Mouse (Mus musculus) liver, embryonic 11.5 days (tissue): ENCODE data around the gene Ctdnep1. TPM values are rescaled to one million over a fixed set of nuclear protein-coding genes. Genes with fewer than 3 reads are reported as not detected.

Experiments
- ATAC-seq: fragments of 200-750 bp; cut with Nextera tagmentation; replicated peaks from 2 replicates; pipeline ENCODE4 v1.8.0; 2017; ENCODE audit warnings: moderate number of reproducible peaks, mild to moderate bottlenecking, moderate TSS enrichment, moderate library complexity; ENCODE audit not compliant: low FRiP score
- DNase-seq: peaks from one replicate; pipeline ENCODE4 v3.0.0-alpha.2; 2017; ENCODE audit warnings: low spot score
- H3K27ac ChIP-seq: fragments of 300-500 bp; sonication (generic); 2 replicates; pipeline ENCODE4 v1.5.1; 2014; ENCODE audit warnings: mild to moderate bottlenecking, low read depth, low read length, control low read depth
- H3K27me3 ChIP-seq: fragments of 300-500 bp; sonication (generic); replicated peaks from 2 replicates; pipeline ENCODE4 v1.6.1; 2014; ENCODE audit warnings: low read length, mixed read lengths; ENCODE audit not compliant: control insufficient read depth, insufficient read depth
- H3K36me3 ChIP-seq: fragments of 300-500 bp; sonication (generic); 2 replicates; pipeline ENCODE4 v1.6.1; 2014; ENCODE audit warnings: mild to moderate bottlenecking, low read length, moderate library complexity, mixed read lengths; ENCODE audit not compliant: control insufficient read depth, insufficient read depth
- H3K4me1 ChIP-seq: fragments of 300-500 bp; sonication (generic); replicated peaks from 2 replicates; pipeline ENCODE4 v1.6.1; 2014; ENCODE audit warnings: low read length, mixed read lengths; ENCODE audit not compliant: control insufficient read depth, insufficient read depth
- H3K4me2 ChIP-seq: fragments of 300-500 bp; sonication (generic); 2 replicates; pipeline ENCODE4 v1.6.1; 2014; ENCODE audit warnings: mild to moderate bottlenecking, control low read depth, moderate library complexity
- H3K4me3 ChIP-seq: fragments of 300-500 bp; sonication (generic); 2 replicates; pipeline ENCODE4 v1.5.1; 2014; ENCODE audit warnings: low read depth, low read length, control low read depth
- H3K9ac ChIP-seq: fragments of 300-500 bp; sonication (generic); 2 replicates; pipeline ENCODE4 v1.6.1; 2014; ENCODE audit warnings: low read depth, low read length, control low read depth
- H3K9me3 ChIP-seq: fragments of 300-500 bp; sonication (generic); 2 replicates; pipeline ENCODE4 v1.6.1; 2016; ENCODE audit warnings: low read length, inconsistent platforms, mixed read lengths; ENCODE audit not compliant: control insufficient read depth
- WGBS: fragments of 180-500 bp; shearing (Covaris S2); extraction: QIAGEN DNeasy Blood & Tissue Kit; methylation state at CpG from one replicate; pipeline ENCODE4 v1.1.7; 2014; 5-methylcytosine and 5-hydroxymethylcytosine counted together
- polyA plus RNA-seq: library from polyadenylated mRNA; unstranded; fragments of >200 nt; fragmentation: Nextera tagmentation; extraction: Ambion mirVana; gene quantifications from 2 replicates; pipeline ENCODE4 v1.2.1, GENCODE M21; 2014

The Ctdnep1 gene
- polyA plus RNA-seq, 1 experiment from 2014 or later = 24.0 TPM

- Histone ChIP-seq H3K27me3 (no peaks in the 10 kb centered on the region), H3K9me3 (no peaks in the 10 kb centered on the region), H3K9ac (peak within 1 kb of the TSS; percentile 99), H3K36me3 (peaks cover 25% of the 10 kb centered on the region), H3K4me2 (peak within 1 kb of the TSS; percentile 75), H3K4me1 (peaks cover 26% of the 10 kb centered on the region), H3K4me3 (peak within 1 kb of the TSS; percentile 97), H3K27ac (peak within 1 kb of the TSS; percentile 99)
- WGBS = under 1% methylated on average over 36 of the region's 36 CpGs
- peak; percentile 98 for DNase-seq
- ATAC-seq = peak; percentile 82
These were observed 14.5 kb downstream of the Ctdnep1 start, which contains the start of gene Phf23 for GRCm38 (mm10) chr11:69995391-69995960. TSS of gene Phf23 (plus strand) at chr11:69995777.

- Histone ChIP-seq H3K9me3 (no peaks in the 10 kb centered on the region), H3K4me3 (peak overlapping the region; percentile 97), H3K27ac (peak overlapping the region; percentile 99), H3K36me3 (peaks cover 25% of the 10 kb centered on the region), H3K27me3 (no peaks in the 10 kb centered on the region), H3K4me1 (peaks cover 26% of the 10 kb centered on the region), H3K4me2 (peak overlapping the region; percentile 75), H3K9ac (peak overlapping the region; percentile 99)
- DNase-seq (peak; percentile 69), ATAC-seq (peak; percentile 8)
- WGBS = 1% methylated on average over 66 of the region's 66 CpGs
These were observed 15.5 kb downstream of the Ctdnep1 start for GRCm38 (mm10) chr11:69996161-69997061.

GRCm38 (mm10) chr11:69997070-69997509 lies 16.1 kb downstream of the Ctdnep1 start:
- Histone ChIP-seq H3K9ac (peak overlapping the region; percentile 99), H3K4me1 (peaks cover 28% of the 10 kb centered on the region), H3K4me3 (peak overlapping the region; percentile 97), H3K36me3 (peaks cover 25% of the 10 kb centered on the region), H3K4me2 (peak overlapping the region; percentile 75), H3K27ac (peak overlapping the region; percentile 99), H3K27me3 (no peaks in the 10 kb centered on the region), H3K9me3 (no peaks in the 10 kb centered on the region)
- ATAC-seq = peak; percentile 74
- 1% methylated on average over 31 of the region's 44 CpGs for WGBS
- peak; percentile 92 for DNase-seq

GRCm38 (mm10) chr11:69998567-69999491 lies 17.9 kb downstream of the Ctdnep1 start:
- Histone ChIP-seq H3K9ac (no peak overlapping the region), H3K9me3 (no peaks in the 10 kb centered on the region), H3K4me1 (peaks cover 30% of the 10 kb centered on the region), H3K4me3 (no peak overlapping the region), H3K4me2 (no peak overlapping the region; the same call in 1 of the 2 replicates), H3K36me3 (peaks cover 20% of the 10 kb centered on the region), H3K27me3 (no peaks in the 10 kb centered on the region), H3K27ac (0 out of 2 replicates have a peak overlapping the region, but pooled peaks have one; percentile 4)
- no peak for ATAC-seq
- no peak for DNase-seq
- 89% methylated on average over 27 of the region's 27 CpGs for WGBS

GRCm38 (mm10) chr11:69999666-70000065 lies 18.7 kb downstream of the Ctdnep1 start:
- Histone ChIP-seq H3K9ac (no peak overlapping the region), H3K4me3 (peak overlapping the region; percentile 77; the same call in 1 of the 2 replicates)
- ATAC-seq = no peak

GRCm38 (mm10) chr11:70000396-70000898 lies 19.5 kb downstream of the Ctdnep1 start, which contains the start of gene Dvl2:
TSS of gene Dvl2 (plus strand) at chr11:70000595.
- H3K9ac ChIP-seq = peak within 1 kb of the TSS; percentile 74
- WGBS = 0% methylated on average over 47 of the region's 48 CpGs
- peaks cover 20% of the 10 kb centered on the region for H3K36me3 ChIP-seq
- no peaks in the 10 kb centered on the region for H3K9me3 ChIP-seq
- H3K27me3 ChIP-seq = no peaks in the 10 kb centered on the region
- ATAC-seq = peak; percentile 24
- peaks cover 25% of the 10 kb centered on the region for H3K4me1 ChIP-seq
- peak within 1 kb of the TSS; percentile 90 for H3K27ac ChIP-seq
- peak; percentile 93 for DNase-seq
- H3K4me2 ChIP-seq = peak within 1 kb of the TSS; percentile 81
- peak within 1 kb of the TSS; percentile 77 for H3K4me3 ChIP-seq

More at GRCm38 (mm10) chr11:69999666-70000065, 18.7 kb downstream of the Ctdnep1 start:
- no peak for DNase-seq
- Histone ChIP-seq H3K27ac (peak overlapping the region; percentile 90; the same call in 1 of the 2 replicates), H3K36me3 (peaks cover 20% of the 10 kb centered on the region), H3K9me3 (no peaks in the 10 kb centered on the region), H3K27me3 (no peaks in the 10 kb centered on the region), H3K4me2 (peak overlapping the region; percentile 81), H3K4me1 (peaks cover 26% of the 10 kb centered on the region)
- 84% methylated on average over 8 of the region's 8 CpGs for WGBS

GRCm38 (mm10) chr11:70001159-70001558 lies 20.2 kb downstream of the Ctdnep1 start:
- peaks cover 25% of the 10 kb centered on the region for H3K36me3 ChIP-seq
- H3K4me3 ChIP-seq = peak overlapping the region; percentile 77
- no peaks in the 10 kb centered on the region for H3K27me3 ChIP-seq
- H3K9ac ChIP-seq = peak overlapping the region; percentile 74
- 9% methylated on average over 8 of the region's 8 CpGs for WGBS
- ATAC-seq (no peak), DNase-seq (no peak)
- H3K4me2 ChIP-seq = peak overlapping the region; percentile 81
- peaks cover 25% of the 10 kb centered on the region for H3K4me1 ChIP-seq
- H3K27ac ChIP-seq = no peak overlapping the region; the same call in 1 of the 2 replicates
- no peaks in the 10 kb centered on the region for H3K9me3 ChIP-seq

GRCm38 (mm10) chr11:70001865-70002264 lies 20.9 kb downstream of the Ctdnep1 start:
- DNase-seq (no peak), ATAC-seq (no peak)
- no peak overlapping the region for H3K27ac ChIP-seq
- H3K4me2 ChIP-seq = peak overlapping the region; percentile 81
- H3K9ac ChIP-seq = no peak overlapping the region
- H3K9me3 ChIP-seq = no peaks in the 10 kb centered on the region
- H3K4me1 ChIP-seq = peaks cover 25% of the 10 kb centered on the region
- no peaks in the 10 kb centered on the region for H3K27me3 ChIP-seq
- H3K36me3 ChIP-seq = peaks cover 30% of the 10 kb centered on the region
- peak overlapping the region; percentile 77 for H3K4me3 ChIP-seq
